Mouse (Mus musculus): ENCODE measurements around the gene Zfp39. TPM values are rescaled to one million over a fixed set of nuclear protein-coding genes. Genes with fewer than 3 reads are reported as not detected.

Zfp39 gene
- polyA plus RNA-seq (2014; fragmentation: Nextera tagmentation; extraction: Ambion mirVana) = 8.7 and 9.8 TPM in 2 replicates

DNA sequence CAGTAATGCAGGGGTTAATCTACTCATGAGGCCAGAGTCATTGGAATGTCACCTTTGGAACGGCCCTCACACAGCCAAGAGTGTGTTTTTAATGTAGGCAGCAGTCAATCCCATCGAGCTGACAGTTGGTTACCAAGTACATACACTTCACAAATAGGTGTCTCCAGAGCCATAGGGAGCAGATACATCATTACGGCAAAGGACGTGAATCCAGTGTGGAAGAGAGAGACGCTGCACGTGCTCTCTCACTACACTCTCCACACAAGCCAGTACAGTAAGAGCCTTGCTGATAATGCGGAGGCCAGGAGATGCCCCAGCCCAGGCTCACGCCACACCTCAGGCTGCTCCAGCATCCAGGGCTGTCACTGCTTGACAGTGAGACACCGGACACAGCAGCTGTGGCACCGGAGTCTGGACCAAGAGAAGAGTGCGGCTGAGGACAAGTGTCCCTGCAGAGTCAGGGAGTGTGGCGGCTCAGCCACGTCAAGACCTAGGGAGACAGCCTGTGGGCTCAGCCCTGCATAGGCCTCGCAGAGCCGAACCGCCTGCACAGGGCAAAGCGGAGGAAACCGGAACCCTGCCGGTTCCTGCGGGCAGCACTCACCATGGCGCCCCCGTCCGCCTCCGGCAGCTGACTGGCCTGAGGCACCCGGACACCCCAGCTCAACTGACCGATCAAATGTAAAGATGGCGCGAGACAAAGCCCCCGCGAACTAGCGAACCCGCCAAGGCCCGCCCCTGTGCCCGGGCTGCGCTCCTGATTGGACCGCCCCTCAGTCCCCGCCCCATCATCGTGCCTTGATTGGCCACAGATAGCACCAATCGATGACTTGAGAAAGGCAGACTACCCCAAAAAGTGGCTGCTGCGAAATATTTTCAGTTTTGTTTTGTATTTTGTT is at the start of gene Zfp39:
Gene Zfp39 (minus strand): TSS at position 715 of the 899 bp plus-strand sequence.
- Histone ChIP-seq H3K27me3 (ENCODE audit: control insufficient read depth, insufficient read depth, low read length) (no peaks in the 10 kb centered on the region), H3K9me3 (ENCODE audit: control insufficient read depth, low read length) (no peaks in the 10 kb centered on the region), H3K4me2 (replicated peaks) (peak within 1 kb of the TSS; percentile 90), H3K27ac (peak within 1 kb of the TSS; percentile 88), H3K4me1 (replicated peaks; ENCODE audit: control insufficient read depth, insufficient read depth, low read length) (peaks cover 14% of the 10 kb centered on the region), H3K4me3 (replicated peaks; ENCODE audit: low read length) (peak within 1 kb of the TSS; percentile 72), H3K36me3 (replicated peaks; ENCODE audit: control insufficient read depth, insufficient read depth) (peaks cover 33% of the 10 kb centered on the region), H3K9ac (peak within 1 kb of the TSS; percentile 92)
- peak; percentile 94 for DNase-seq (ENCODE audit: low spot score)
- WGBS = under 1% methylated on average over 40 of the region's 40 CpGs
- peak; percentile 98 for ATAC-seq (ENCODE audit: low FRiP score)

DNA sequence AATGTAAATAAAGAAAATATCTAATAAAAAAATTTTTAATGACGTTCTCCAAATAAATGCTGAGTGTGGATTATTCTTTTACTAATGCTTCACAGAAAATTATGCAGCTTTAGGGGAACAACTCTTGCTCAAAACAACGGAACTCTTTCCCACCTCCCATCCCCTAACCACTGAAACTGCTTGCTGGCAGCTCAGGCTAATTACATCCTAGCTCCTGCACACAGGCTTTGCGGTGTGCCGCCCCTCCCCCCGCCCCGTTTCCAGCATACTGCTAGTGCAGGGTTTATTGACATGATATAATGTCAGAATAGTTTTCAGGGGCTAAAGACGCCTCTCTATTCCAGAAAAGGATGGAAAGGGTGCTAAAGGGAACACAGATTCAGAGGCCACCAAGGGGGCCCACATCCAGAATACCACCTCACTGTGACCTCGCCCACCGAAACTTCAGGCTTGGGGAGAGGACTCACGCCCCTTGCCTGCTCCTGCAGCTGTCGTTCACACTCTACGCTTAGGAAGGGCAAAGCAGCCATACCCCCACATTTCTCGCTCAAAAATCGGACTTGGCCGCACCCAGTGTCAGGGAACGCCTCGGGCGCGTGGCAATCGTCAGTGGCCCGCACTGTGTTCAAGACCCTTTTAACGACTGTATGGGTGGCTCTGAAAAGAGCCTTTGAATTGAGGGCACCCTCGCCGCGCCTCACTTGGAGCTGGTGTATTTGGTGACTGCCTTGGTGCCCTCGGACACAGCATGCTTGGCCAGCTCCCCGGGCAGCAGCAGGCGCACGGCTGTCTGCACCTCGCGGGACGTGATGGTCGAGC is 49.5 kb upstream of the Zfp39 start:
- WGBS = under 1% methylated on average over 33 of the region's 33 CpGs
- Histone ChIP-seq H3K9me3 (ENCODE audit: control insufficient read depth, low read length) (no peaks in the 10 kb centered on the region), H3K4me2 (replicated peaks) (peak overlapping the region; percentile 95), H3K4me3 (replicated peaks; ENCODE audit: low read length) (peak overlapping the region; percentile 77), H3K9ac (peak overlapping the region; percentile 97), H3K27me3 (ENCODE audit: control insufficient read depth, insufficient read depth, low read length) (no peaks in the 10 kb centered on the region), H3K36me3 (replicated peaks; ENCODE audit: control insufficient read depth, insufficient read depth) (peaks cover 2% of the 10 kb centered on the region; the same call in 1 of the 2 replicates), H3K4me1 (replicated peaks; ENCODE audit: control insufficient read depth, insufficient read depth, low read length) (peaks cover 48% of the 10 kb centered on the region), H3K27ac (peak overlapping the region; percentile 100)
- DNase-seq (ENCODE audit: low spot score) (peak; percentile 68), ATAC-seq (ENCODE audit: low FRiP score) (peak; percentile 21)

DNA sequence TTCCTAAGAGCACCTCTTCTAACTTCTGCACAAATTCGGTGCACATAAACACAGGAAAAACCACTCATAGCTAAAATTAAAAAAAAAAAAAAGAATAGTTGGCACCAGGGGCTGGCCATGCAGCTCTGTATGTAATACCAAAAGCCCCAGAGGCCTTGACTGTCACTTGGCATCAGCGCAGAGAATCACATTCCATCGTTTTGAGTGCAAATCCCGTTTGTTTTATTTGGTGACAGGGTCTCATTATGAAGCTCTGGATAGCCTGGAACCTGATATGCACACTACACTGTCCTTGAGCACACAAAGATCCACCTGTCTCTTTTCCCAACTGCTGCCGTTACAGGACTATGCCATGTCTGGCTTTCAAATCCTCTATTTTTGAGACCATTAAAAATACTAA is 47.2 kb upstream of the Zfp39 start:
- 47% methylated on average over 5 of the region's 5 CpGs for WGBS
- H3K9ac ChIP-seq = peak overlapping the region; percentile 95
- no peak for DNase-seq (ENCODE audit: low spot score)

DNA sequence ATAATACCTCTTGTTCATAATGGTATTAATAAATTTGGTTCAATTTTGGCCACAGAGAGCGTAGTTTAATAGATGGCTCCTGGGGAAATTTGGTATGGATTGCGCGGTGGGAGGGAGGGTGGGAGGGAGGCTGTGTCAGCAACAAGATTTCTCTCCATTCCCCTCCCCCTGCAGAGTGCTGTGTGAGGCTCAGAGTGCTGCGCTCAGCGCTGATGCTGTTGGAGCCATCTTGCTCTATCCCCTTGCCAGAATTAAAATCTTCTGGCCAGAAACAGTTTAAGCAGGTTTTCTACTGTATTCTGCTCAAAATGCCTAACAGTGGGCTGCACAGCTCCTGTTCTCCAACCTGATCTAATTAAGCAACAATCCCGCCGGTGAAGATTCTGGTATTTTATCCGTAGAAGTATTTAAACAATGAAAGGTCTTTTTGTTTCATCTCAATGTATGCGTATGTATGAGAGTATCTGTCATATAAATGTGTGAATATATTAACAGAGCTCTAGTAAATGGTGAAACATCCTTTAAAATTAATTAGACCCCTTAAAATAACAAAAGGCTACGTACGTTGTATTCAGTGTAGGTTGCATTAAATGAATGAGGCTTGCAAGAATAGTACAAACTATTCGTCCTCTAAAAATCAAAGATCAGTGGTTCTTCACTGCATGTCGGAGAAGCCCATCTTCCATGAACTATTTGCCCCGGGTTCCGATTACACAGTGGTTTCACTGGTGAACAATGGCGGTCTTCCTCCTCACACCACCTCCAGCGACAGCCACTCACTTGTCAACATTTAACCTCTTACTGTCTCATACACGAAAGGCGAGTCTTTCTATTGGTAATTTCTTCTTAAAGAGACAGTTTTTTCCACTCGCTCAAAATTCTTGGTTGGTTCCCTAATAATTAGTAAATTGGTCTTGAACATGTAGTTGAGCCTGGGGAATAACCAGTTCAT is 45.7 kb upstream of the Zfp39 start:
- H3K4me1 ChIP-seq (replicated peaks; ENCODE audit: control insufficient read depth, insufficient read depth, low read length) = peaks cover 29% of the 10 kb centered on the region
- peak overlapping the region; percentile 47 for H3K4me3 ChIP-seq (replicated peaks; ENCODE audit: low read length)
- DNase-seq (ENCODE audit: low spot score) = peak; percentile 79
- peak overlapping the region; percentile 95 for H3K9ac ChIP-seq
- no peaks in the 10 kb centered on the region for H3K36me3 ChIP-seq (replicated peaks; ENCODE audit: control insufficient read depth, insufficient read depth)
- peak overlapping the region; percentile 100 for H3K27ac ChIP-seq
- peak overlapping the region; percentile 82 for H3K4me2 ChIP-seq (replicated peaks)
- no peaks in the 10 kb centered on the region for H3K9me3 ChIP-seq (ENCODE audit: control insufficient read depth, low read length)
- no peaks in the 10 kb centered on the region for H3K27me3 ChIP-seq (ENCODE audit: control insufficient read depth, insufficient read depth, low read length)
- ATAC-seq (ENCODE audit: low FRiP score) = peak; percentile 49
- WGBS = 2% methylated on average over 20 of the region's 20 CpGs

More for the DNA sequence above, 47.2 kb upstream of the Zfp39 start:
- Histone ChIP-seq H3K4me2 (replicated peaks) (peak overlapping the region; percentile 82), H3K4me3 (replicated peaks; ENCODE audit: low read length) (peak overlapping the region; percentile 47; the same call in 1 of the 2 replicates), H3K27me3 (ENCODE audit: control insufficient read depth, insufficient read depth, low read length) (no peaks in the 10 kb centered on the region), H3K27ac (peak overlapping the region; percentile 100), H3K36me3 (replicated peaks; ENCODE audit: control insufficient read depth, insufficient read depth) (no peaks in the 10 kb centered on the region), H3K9me3 (ENCODE audit: control insufficient read depth, low read length) (no peaks in the 10 kb centered on the region), H3K4me1 (replicated peaks; ENCODE audit: control insufficient read depth, insufficient read depth, low read length) (peaks cover 32% of the 10 kb centered on the region)
- ATAC-seq (ENCODE audit: low FRiP score) = no peak

DNA sequence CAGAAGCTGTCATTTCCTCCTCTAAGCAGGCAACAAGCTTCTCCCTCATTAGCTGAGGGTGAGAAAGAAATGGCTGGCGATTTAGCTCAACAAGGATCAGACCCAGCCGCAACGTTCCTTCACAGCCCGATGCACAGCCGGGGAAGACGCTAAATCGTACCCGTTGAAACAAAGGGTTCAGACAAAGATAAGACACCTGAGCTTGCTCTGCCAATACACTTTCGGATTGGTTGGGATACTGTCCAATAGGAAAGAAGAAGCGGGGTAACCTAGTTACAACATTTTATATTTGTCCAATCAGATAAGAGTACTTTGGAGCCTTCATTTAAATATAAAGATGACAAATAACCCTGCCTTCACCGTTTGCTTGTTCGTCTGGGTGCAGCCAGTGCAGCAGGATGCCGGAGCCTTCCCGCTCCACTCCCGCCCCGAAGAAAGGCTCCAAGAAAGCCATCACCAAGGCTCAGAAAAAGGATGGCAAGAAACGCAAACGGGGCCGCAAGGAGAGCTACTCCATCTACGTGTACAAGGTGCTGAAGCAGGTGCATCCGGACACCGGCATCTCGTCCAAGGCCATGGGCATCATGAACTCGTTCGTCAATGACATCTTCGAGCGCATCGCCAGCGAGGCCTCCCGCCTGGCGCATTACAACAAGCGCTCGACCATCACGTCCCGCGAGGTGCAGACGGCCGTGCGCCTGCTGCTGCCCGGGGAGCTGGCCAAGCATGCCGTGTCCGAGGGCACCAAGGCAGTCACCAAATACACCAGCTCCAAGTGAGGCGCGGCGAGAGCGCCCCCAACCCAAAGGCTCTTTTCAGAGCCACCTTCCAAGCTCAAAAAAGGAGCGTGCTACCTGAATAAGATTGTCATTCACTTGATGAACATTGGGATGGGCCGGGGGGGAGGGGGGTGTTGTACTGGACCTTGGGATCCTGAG is 44.8 kb upstream of the Zfp39 start, which contains the start of gene Hist3h2ba:
Gene Hist3h2ba (plus strand): TSS at position 379 of the 938 bp plus-strand sequence.
- peak; percentile 93 for DNase-seq (ENCODE audit: low spot score)
- H3K27me3 ChIP-seq (ENCODE audit: control insufficient read depth, insufficient read depth, low read length) = no peaks in the 10 kb centered on the region
- WGBS = under 1% methylated on average over 48 of the region's 48 CpGs
- no peaks in the 10 kb centered on the region for H3K36me3 ChIP-seq (replicated peaks; ENCODE audit: control insufficient read depth, insufficient read depth)
- ATAC-seq (ENCODE audit: low FRiP score) = peak; percentile 93
- H3K4me1 ChIP-seq (replicated peaks; ENCODE audit: control insufficient read depth, insufficient read depth, low read length) = peaks cover 29% of the 10 kb centered on the region
- H3K9ac ChIP-seq = peak within 1 kb of the TSS; percentile 95
- peak within 1 kb of the TSS; percentile 100 for H3K27ac ChIP-seq
- peak within 1 kb of the TSS; percentile 82 for H3K4me2 ChIP-seq (replicated peaks)
- no peaks in the 10 kb centered on the region for H3K9me3 ChIP-seq (ENCODE audit: control insufficient read depth, low read length)
- peak within 1 kb of the TSS; percentile 47 for H3K4me3 ChIP-seq (replicated peaks; ENCODE audit: low read length)

DNA sequence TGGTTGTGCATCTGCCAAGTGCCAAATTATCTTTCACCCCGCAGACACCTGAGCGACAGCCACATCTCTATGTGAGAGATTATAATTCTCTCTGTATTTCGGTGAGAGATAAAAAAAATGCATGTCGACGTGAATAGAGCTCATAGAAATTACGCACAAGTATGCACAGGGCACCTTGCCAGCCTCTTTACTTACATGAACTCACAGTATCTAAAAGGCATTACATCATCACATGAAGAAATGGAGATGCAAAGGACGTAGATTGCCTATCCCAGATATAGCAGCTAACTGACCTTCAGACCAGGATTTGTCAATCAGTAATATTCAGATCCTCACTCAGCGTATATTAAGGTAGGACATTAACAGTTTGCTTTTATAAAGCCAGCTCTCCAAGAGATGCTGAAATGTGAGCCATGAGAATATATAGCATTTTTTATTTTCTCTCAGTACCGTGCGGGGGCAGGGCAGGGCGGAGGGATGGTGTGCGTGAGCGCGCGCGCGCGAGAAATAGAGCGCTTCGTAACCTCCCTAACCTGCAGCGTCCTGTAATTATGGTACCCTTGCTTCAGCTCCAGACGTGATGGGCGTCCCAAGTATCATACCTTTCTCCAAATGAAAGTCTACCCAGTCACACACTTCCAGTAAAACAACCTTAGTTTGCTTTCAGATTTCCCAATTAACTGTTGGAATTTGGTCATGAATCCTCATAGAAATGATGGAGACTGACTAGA is 43.9 kb upstream of the Zfp39 start:
- Histone ChIP-seq H3K36me3 (replicated peaks; ENCODE audit: control insufficient read depth, insufficient read depth) (no peaks in the 10 kb centered on the region), H3K4me1 (replicated peaks; ENCODE audit: control insufficient read depth, insufficient read depth, low read length) (peaks cover 27% of the 10 kb centered on the region), H3K4me3 (replicated peaks; ENCODE audit: low read length) (peak overlapping the region; percentile 47), H3K9me3 (ENCODE audit: control insufficient read depth, low read length) (no peaks in the 10 kb centered on the region), H3K9ac (peak overlapping the region; percentile 95), H3K4me2 (replicated peaks) (peak overlapping the region; percentile 82), H3K27me3 (ENCODE audit: control insufficient read depth, insufficient read depth, low read length) (no peaks in the 10 kb centered on the region), H3K27ac (peak overlapping the region; percentile 100)
- DNase-seq (ENCODE audit: low spot score) (peak; percentile 75), ATAC-seq (ENCODE audit: low FRiP score) (peak; percentile 71)
- WGBS = 8% methylated on average over 23 of the region's 23 CpGs

DNA sequence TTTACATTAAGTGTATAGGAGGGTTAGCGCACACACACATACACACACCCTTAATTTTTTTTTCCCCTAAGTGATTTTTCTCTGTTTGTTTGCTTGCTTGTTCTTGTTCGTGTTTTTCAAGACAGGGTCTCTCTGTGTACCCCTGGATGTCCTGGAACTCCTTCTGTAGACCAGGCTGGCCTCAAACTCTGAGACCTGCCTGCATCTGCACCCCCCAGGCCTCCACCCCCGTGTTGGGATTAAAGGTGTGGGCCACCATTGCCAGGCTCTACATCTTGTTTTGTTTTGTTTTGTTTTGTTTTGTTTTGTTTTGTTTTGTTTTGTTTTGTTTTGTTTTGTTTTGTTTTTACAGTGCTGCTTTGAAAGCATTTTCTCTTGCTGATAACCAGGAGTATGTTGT is 43.3 kb upstream of the Zfp39 start:
- DNase-seq (ENCODE audit: low spot score) = no peak
- Histone ChIP-seq H3K27me3 (ENCODE audit: control insufficient read depth, insufficient read depth, low read length) (no peaks in the 10 kb centered on the region), H3K36me3 (replicated peaks; ENCODE audit: control insufficient read depth, insufficient read depth) (no peaks in the 10 kb centered on the region), H3K4me1 (replicated peaks; ENCODE audit: control insufficient read depth, insufficient read depth, low read length) (peaks cover 23% of the 10 kb centered on the region), H3K9ac (peak overlapping the region; percentile 95), H3K9me3 (ENCODE audit: control insufficient read depth, low read length) (no peaks in the 10 kb centered on the region), H3K27ac (peak overlapping the region; percentile 100), H3K4me2 (replicated peaks) (peak overlapping the region; percentile 82), H3K4me3 (replicated peaks; ENCODE audit: low read length) (peak overlapping the region; percentile 47)
- 80% methylated on average over 3 of the region's 3 CpGs for WGBS
- ATAC-seq (ENCODE audit: low FRiP score) = no peak

Measured in hindbrain, embryonic 14.5 days (tissue).